Mouse (Mus musculus): ENCODE measurements around the gene Fam13c.

The Fam13c gene

GRCm38 (mm10) chr10:70520143-70521131 lies 80.2 kb downstream of the Fam13c start:
- peak; percentile 9 for DNase-seq (ENCODE audit: low spot score)

DNA sequence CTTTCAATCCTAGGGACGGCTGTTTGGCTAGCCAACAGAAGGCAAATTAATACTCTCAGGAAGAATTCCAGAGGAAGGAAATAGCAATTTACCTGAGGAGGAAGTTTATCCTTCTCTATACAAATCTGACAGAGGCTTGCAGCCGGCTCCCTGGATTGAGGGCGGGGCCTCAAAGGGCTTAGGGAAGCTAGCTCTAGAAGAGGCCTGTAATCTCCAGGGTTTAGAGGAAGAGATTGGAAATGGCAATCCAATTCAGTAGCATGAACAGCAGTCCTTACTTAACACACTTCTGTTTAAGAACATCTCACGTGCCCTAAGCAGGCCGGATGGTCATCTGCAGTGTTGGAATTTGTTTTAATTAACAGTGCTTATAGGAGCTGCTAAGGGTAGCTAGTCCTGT lies 81.1 kb downstream of the Fam13c start:
- DNase-seq (ENCODE audit: low spot score): no peak

- DNase-seq (ENCODE audit: low spot score): no peak
Observed at GRCm38 (mm10) chr10:70530185-70530823, 90.0 kb downstream of the Fam13c start.

DNA sequence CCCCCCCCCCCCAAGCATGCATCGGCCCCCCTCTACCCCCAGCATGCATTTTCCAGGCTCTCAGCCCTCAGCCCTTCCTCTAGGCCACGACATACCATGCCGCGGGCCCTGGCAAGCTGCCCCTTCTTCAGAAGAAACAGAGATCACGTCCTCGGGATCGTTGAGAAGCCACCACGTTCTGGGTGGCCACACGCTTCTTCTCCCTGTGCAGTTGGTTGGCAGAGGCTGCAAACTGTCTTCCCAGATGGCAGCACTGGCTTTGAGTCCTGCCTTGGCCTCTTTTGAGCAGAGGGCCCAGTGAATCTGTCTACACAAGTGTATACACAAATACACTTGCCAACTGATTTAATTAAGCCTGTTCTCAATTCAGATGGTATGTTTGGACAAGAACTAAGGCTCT lies 92.0 kb downstream of the Fam13c start:
- no peak for DNase-seq (ENCODE audit: low spot score)

- DNase-seq (ENCODE audit: low spot score): no peak
Observed at GRCm38 (mm10) chr10:70533301-70533781, 93.1 kb downstream of the Fam13c start.

DNA sequence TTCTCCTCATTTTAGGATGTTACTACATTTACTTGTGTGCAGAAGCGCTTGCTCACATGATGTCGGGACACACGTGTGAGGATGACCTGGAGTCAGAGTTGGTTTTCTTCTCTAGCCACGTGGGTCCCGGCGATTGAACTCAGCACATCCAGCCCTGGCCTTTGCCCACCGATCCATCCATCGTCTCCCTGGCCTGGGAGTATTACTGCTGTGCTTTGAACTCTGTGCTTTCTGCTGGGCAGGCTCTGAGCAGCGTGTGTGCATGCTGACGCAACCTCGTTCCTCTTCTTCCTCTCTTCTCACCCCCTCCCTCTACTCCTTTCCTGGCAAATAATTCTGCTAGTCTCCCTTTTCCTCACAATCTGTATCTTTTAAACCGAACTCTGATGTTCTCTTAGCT lies 93.7 kb downstream of the Fam13c start:
- DNase-seq (ENCODE audit: low spot score): no peak

DNA sequence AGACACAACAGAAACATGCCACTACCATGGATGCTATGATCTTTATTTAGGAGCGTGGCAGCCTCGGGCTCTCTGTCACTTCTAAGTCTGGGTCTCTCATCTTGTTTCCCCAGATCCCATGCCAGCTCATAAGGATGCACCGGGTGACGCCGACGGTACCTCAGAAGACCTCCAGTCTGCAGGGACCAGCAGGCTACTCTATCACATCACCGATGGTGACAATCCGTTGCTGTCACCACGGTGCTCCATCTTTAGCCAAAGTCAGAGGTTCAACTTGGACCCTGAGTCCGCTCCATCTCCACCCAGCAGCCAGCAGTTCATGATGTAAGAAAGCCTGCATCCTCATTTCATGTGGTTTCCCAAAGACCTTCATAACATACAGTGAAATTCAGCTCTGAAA lies 94.3 kb downstream of the Fam13c start:
- no peak for DNase-seq (ENCODE audit: low spot score)

- no peak for DNase-seq (ENCODE audit: low spot score)
Observed at GRCm38 (mm10) chr10:70535401-70535800, 95.1 kb downstream of the Fam13c start.

GRCm38 (mm10) chr10:70537694-70538093 lies 97.4 kb downstream of the Fam13c start:
- no peak for DNase-seq (ENCODE audit: low spot score)

DNA sequence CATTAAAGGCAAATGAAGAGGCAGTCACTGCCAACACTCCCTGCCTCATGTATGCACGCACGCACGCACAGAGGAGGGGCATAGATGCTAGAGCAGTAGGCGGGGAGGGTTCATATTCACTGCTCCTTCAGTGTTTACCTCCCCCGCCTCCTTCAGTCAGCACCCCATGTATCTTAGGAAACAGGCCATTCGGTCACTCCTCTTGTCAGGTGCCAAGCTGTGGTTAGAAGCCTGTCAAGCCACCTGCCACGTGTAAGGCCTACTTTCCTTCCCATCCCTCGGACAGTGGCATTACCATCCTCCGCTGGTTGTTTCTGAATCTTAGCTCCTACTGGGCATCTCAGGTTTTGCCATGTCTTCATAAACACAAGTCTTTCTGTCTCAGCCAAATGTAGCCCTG lies 99.0 kb downstream of the Fam13c start:
- no peak for DNase-seq (ENCODE audit: low spot score)

- DNase-seq (ENCODE audit: low spot score): no peak
Observed at GRCm38 (mm10) chr10:70540456-70541195, 100.3 kb downstream of the Fam13c start.

GRCm38 (mm10) chr10:70542857-70543256 lies 102.6 kb downstream of the Fam13c start:
- no peak for DNase-seq (ENCODE audit: low spot score)

- no peak for DNase-seq (ENCODE audit: low spot score)
Observed at GRCm38 (mm10) chr10:70552531-70552930, 112.2 kb downstream of the Fam13c start.

GRCm38 (mm10) chr10:70563636-70564035 lies 123.4 kb downstream of the Fam13c start:
- DNase-seq (ENCODE audit: low spot score): peak; percentile 34

DNA sequence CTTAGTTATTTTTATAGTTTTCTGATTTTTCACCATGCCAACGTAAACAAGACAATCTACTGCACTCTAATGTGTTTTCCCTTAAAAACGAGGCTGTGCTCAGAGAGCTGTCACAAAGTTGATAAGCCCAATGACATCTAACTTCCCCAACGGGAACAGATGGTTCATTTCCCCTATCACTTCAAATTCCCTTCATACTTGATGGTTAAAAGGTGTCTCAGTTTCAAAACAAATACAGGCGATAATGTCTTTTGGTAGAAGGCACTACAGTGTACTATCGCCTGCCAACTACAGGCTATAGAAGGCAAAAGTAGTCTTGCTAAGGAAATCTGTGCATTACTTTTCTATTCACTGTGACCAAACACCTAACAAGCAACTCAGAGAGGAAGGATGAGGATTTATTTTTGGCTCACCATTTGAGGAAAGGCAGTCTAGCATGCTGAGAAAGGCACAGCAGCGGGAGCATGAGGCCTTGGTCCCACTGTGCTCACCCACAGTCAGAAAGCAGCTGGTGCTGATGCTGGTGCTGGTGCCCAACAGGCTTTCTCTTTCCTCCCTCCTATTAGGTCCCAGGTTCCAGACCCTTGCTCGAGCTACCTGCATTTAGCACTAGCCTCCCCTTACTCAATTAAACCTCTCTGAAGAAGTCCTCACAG lies 141.4 kb downstream of the Fam13c start:
- no peak for DNase-seq (ENCODE audit: low spot score)

DNA sequence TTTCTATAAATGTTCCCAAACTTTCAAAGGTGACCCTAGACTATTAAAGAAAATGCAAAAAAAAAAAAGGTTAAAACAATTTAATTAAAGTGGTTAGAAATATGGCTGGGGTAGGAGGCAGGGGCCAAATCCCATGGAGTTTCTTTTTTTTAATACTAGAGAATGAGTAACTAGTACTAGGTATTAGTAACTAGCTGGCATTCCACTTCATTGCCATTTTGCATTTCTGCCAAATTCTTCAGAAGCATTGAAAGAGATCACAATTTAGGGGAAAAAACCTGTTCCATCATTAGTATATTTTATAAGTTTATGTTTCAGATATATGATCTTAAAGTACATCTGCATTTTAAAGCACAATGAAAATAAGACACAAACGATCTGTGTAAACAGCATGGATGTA lies 143.9 kb downstream of the Fam13c start:
- DNase-seq (ENCODE audit: low spot score): no peak

DNA sequence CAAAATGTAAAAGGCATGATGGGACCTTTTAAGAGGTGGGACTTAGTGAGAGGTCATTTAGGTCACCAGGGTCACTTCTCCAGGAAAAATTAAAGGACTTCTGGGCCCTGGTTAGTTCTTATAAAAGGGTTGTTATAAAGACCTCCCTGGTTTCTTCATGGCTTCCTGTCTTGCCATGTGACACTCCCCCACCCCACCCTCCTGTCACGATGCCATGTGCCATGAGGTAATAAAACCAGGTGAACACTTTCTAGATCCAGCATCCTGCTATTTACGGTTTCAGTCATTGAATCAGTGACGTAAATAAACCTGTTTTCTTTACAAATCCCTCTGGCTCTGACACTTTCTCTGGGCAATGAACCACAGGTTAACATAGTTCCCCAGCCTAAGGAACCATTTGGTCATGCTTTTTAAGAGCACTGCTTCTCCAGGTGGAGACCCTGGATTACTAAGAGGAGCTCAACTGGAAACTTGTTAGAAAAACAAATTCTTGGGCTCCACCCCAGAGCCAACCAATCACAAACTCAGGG lies 146.7 kb downstream of the Fam13c start:
- DNase-seq (ENCODE audit: low spot score): no peak

GRCm38 (mm10) chr10:70594007-70594406 lies 153.7 kb downstream of the Fam13c start:
- no peak for DNase-seq (ENCODE audit: low spot score)

DNA sequence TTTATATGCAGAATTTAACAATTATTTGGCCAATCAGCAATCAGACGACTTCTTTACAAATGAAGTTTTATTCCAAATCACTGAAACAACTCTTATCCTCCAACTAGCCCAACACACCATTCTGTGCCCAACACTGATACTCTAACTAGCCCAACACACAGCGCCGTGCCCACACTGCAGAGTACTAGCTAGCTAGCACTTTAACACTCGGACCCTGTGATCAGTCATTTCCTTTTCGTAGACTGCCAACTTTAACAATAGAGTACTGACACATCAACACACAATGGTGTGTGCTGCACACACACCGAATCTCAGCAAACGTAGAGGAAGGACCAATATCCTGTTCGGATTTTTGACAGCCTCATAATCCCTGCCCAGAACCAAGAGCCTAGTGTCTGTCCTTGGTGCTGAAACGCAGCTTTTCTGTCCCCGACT lies 157.8 kb downstream of the Fam13c start:
- peak; percentile 42 for DNase-seq (ENCODE audit: low spot score)

DNA sequence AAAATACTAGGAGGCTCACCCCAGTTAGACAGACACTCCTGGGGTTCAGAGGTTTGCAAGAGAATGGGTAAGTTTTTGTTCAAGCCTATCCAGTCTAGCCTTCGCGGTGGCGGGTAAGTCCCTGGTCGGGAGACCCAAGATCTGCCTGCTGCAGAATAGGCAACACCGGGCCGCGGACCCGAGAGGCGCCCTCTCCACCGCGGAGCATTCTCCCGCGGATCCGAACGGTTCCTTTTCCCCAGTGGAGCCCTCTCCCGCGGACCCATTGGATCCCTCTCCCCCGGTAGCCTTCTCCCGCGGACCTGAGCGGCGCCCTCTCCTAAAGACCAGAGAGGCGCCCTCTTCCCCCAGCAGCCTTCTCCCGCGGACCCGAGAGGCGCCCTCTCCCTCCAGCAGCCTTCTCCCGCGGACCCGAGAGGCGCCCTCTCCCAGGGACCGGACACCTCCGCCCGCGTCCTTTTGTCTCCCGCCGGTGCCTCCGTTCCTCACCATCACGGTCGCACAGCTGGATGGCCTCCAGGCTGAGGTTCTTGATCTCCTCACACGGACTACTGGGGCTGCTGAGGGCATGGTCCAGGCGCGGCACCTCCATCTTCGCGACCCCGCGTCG lies 158.3 kb downstream of the Fam13c start:
- no peak for DNase-seq (ENCODE audit: low spot score)

Data from yolk sac, embryonic 10.5 days (tissue).